ENCODE assay signal across 22 mouse cellular contexts in genomic region chr17:62871928-62872327, GRCm38 (mm10). TPM values are rescaled to one million over a fixed set of nuclear protein-coding genes. Genes with fewer than 3 reads are reported as not detected.
DNase-seq lines count a peak whose midpoint lies in the region; ATAC-seq lines count a peak whose summit lies in the region.
"Had no signal": no experiment of that assay in that cellular context is flagged by ENCODE, and none has a peak within 500 bp of the region (broad histone marks: within the 10 kb centered on the region; RNA-seq: fewer than 3 reads in every experiment).

No protein-coding gene starts in this region.

- no peak overlapping the region for H3K4me2 ChIP-seq in forebrain, embryonic 15.5 days (replicated peaks)
- 0 out of 2 replicates have a peak overlapping the region, but pooled peaks have one; percentile 3 for H3K4me2 ChIP-seq in hindbrain, embryonic 13.5 days
- H3K4me2 ChIP-seq in hindbrain, embryonic 12.5 days (replicated peaks): no peak overlapping the region; the same call in 1 of the 2 replicates
- H3K4me2 ChIP-seq in midbrain, embryonic 14.5 days (ENCODE audit: low read length): peak overlapping the region; percentile 98
- no peak overlapping the region for H3K4me2 ChIP-seq in kidney, embryonic 15.5 days
- H3K4me2 ChIP-seq: liver, embryonic 11.5 days had no signal

- H3K27me3 ChIP-seq in forebrain, embryonic 10.5 days (ENCODE audit: poor library complexity, severe bottlenecking): peaks cover 74% of the 10 kb centered on the region
- H3K27me3 ChIP-seq in forebrain, embryonic 15.5 days: peaks cover 29% of the 10 kb centered on the region
- H3K27me3 ChIP-seq in hindbrain, embryonic 13.5 days: peaks cover 6% of the 10 kb centered on the region; the same call in 1 of the 2 replicates
- no peaks in the 10 kb centered on the region for H3K27me3 ChIP-seq in hindbrain, embryonic 12.5 days
- no peaks in the 10 kb centered on the region for H3K27me3 ChIP-seq in midbrain, embryonic 14.5 days (ENCODE audit: control insufficient read depth, insufficient read depth, low read length)
- no peaks in the 10 kb centered on the region for H3K27me3 ChIP-seq in kidney, embryonic 15.5 days
- H3K27me3 ChIP-seq: Patski had no signal

- WGBS in forebrain, embryonic 10.5 days: 6% methylated on average over 3 of the region's 3 CpGs
- WGBS in forebrain, embryonic 15.5 days: 3% methylated on average over 3 of the region's 3 CpGs
- WGBS in hindbrain, embryonic 13.5 days: 0% methylated on average over 3 of the region's 3 CpGs
- 8% methylated on average over 3 of the region's 3 CpGs for WGBS in hindbrain, embryonic 12.5 days
- 11% methylated on average over 3 of the region's 3 CpGs for WGBS in midbrain, embryonic 14.5 days
- 45% methylated on average over 3 of the region's 3 CpGs for WGBS in kidney, embryonic 15.5 days

- ATAC-seq in forebrain, embryonic 15.5 days (replicated peaks): no peak
- ATAC-seq in hindbrain, embryonic 13.5 days (ENCODE audit: low FRiP score): no peak
- no peak for ATAC-seq in hindbrain, embryonic 12.5 days (ENCODE audit: low FRiP score)
- ATAC-seq in midbrain, embryonic 14.5 days (ENCODE audit: low FRiP score, low TSS enrichment): no peak
- ATAC-seq in kidney, embryonic 15.5 days (replicated peaks; ENCODE audit: low FRiP score): no peak
- ATAC-seq: intestine, embryonic 16.5 days; Patski had no signal

- H3K4me1 ChIP-seq in forebrain, embryonic 10.5 days: peaks cover 67% of the 10 kb centered on the region
- H3K4me1 ChIP-seq in forebrain, embryonic 15.5 days: peaks cover 11% of the 10 kb centered on the region
- peaks cover 25% of the 10 kb centered on the region for H3K4me1 ChIP-seq in hindbrain, embryonic 13.5 days (replicated peaks)
- peaks cover 29% of the 10 kb centered on the region for H3K4me1 ChIP-seq in hindbrain, embryonic 12.5 days
- H3K4me1 ChIP-seq in midbrain, embryonic 14.5 days (ENCODE audit: control insufficient read depth, insufficient read depth, low read length): peaks cover 39% of the 10 kb centered on the region
- peaks cover 5% of the 10 kb centered on the region; the same call in 1 of the 2 replicates for H3K4me1 ChIP-seq in kidney, embryonic 15.5 days

- intact Hi-C loops in heart, postnatal 25 days (cut with DNase I): no loop called here

- H3K27ac ChIP-seq in forebrain, embryonic 10.5 days: no peak overlapping the region
- no peak overlapping the region for H3K27ac ChIP-seq in forebrain, embryonic 15.5 days (replicated peaks)
- no peak overlapping the region for H3K27ac ChIP-seq in hindbrain, embryonic 13.5 days
- no peak overlapping the region for H3K27ac ChIP-seq in hindbrain, embryonic 12.5 days
- H3K27ac ChIP-seq in midbrain, embryonic 14.5 days (replicated peaks; ENCODE audit: low read depth, low read length): no peak overlapping the region; the same call in 1 of the 2 replicates
- no peak overlapping the region for H3K27ac ChIP-seq in kidney, embryonic 15.5 days
- H3K27ac ChIP-seq: gastrocnemius, adult 2 months; stomach, postnatal 0 days had no signal

- H3K36me3 ChIP-seq in forebrain, embryonic 10.5 days (replicated peaks): 0 out of 2 replicates have a peak, but pooled peaks cover 6% of the 10 kb centered on the region
- no peaks in the 10 kb centered on the region for H3K36me3 ChIP-seq in forebrain, embryonic 15.5 days
- no peaks in the 10 kb centered on the region for H3K36me3 ChIP-seq in hindbrain, embryonic 13.5 days
- H3K36me3 ChIP-seq in hindbrain, embryonic 12.5 days: no peaks in the 10 kb centered on the region
- H3K36me3 ChIP-seq in midbrain, embryonic 14.5 days (ENCODE audit: control insufficient read depth, insufficient read depth, low read length): no peaks in the 10 kb centered on the region
- H3K36me3 ChIP-seq in kidney, embryonic 15.5 days: no peaks in the 10 kb centered on the region

- no peak overlapping the region for H3K9ac ChIP-seq in forebrain, embryonic 15.5 days (replicated peaks)
- no peak overlapping the region for H3K9ac ChIP-seq in hindbrain, embryonic 13.5 days
- H3K9ac ChIP-seq in hindbrain, embryonic 12.5 days: no peak overlapping the region
- peak overlapping the region; percentile 29 for H3K9ac ChIP-seq in midbrain, embryonic 14.5 days (replicated peaks; ENCODE audit: low read length)
- no peak overlapping the region for H3K9ac ChIP-seq in kidney, embryonic 15.5 days

- peak overlapping the region; percentile 1; the same call in 1 of the 2 replicates for H3K4me3 ChIP-seq in forebrain, embryonic 10.5 days
- no peak overlapping the region for H3K4me3 ChIP-seq in forebrain, embryonic 15.5 days
- H3K4me3 ChIP-seq in hindbrain, embryonic 13.5 days: no peak overlapping the region
- no peak overlapping the region for H3K4me3 ChIP-seq in hindbrain, embryonic 12.5 days
- H3K4me3 ChIP-seq in midbrain, embryonic 14.5 days (replicated peaks; ENCODE audit: low read depth, low read length): peak overlapping the region; percentile 17
- H3K4me3 ChIP-seq in kidney, embryonic 15.5 days (replicated peaks): no peak overlapping the region
- H3K4me3 ChIP-seq: gastrocnemius, adult 2 months had no signal

- no peak for DNase-seq in forebrain, embryonic 10.5 days (ENCODE audit: extremely low spot score, low spot score)
- DNase-seq in midbrain, embryonic 14.5 days: no peak
- DNase-seq in layer of hippocampus, adult 8-10 months (ENCODE audit: low spot score in 2 of 2): no peak
- DNase-seq in heart, postnatal 25 days (ENCODE audit: low spot score): no peak
- DNase-seq: adrenal gland, postnatal 10 days; cerebellum, adult 9-10 months; gastrocnemius, adult 2 months; heart, adult 18-20 months; kidney, postnatal 4 days; lung, adult 18-20 months; lung, postnatal 14 days; right cerebral cortex, postnatal 25 days had no signal

- H3K9me3 ChIP-seq in forebrain, embryonic 10.5 days: no peaks in the 10 kb centered on the region
- H3K9me3 ChIP-seq in forebrain, embryonic 15.5 days: no peaks in the 10 kb centered on the region
- no peaks in the 10 kb centered on the region for H3K9me3 ChIP-seq in hindbrain, embryonic 13.5 days
- no peaks in the 10 kb centered on the region for H3K9me3 ChIP-seq in hindbrain, embryonic 12.5 days (replicated peaks)
- no peaks in the 10 kb centered on the region for H3K9me3 ChIP-seq in midbrain, embryonic 14.5 days (ENCODE audit: control insufficient read depth, low read length)
- H3K9me3 ChIP-seq in kidney, embryonic 15.5 days (replicated peaks): no peaks in the 10 kb centered on the region

RNA-seq across cellular contexts. Expression of gene Efna5, which starts 9.2 kb away (rescaled TPM):
- polyA plus RNA-seq in forebrain, embryonic 10.5 days (2016; fragmentation: Nextera tagmentation; extraction: Ambion mirVana): 44.9 and 52.8 TPM in 2 replicates
- polyA plus RNA-seq in forebrain, embryonic 15.5 days (2015; fragmentation: Nextera tagmentation; extraction: Ambion mirVana): 19.7 and 24.6 TPM in 2 replicates
- polyA plus RNA-seq in hindbrain, embryonic 13.5 days (2015; fragmentation: Nextera tagmentation; extraction: Ambion mirVana): 47.7 and 55.9 TPM in 2 replicates
- polyA plus RNA-seq in hindbrain, embryonic 12.5 days (2016; fragmentation: Nextera tagmentation; extraction: Ambion mirVana): 61.3 and 63.3 TPM in 2 replicates
- polyA plus RNA-seq in midbrain, embryonic 14.5 days (2014; fragmentation: Nextera tagmentation; extraction: Ambion mirVana): 53.0 and 90.8 TPM in 2 replicates
- 10 to 100 TPM in 3 of 4 experiments, 1 to 10 TPM in 1; 6.6 to 13.5 (median 11.4) TPM for total RNA-seq in layer of hippocampus, adult 8-10 months (2022)
- polyA plus RNA-seq in kidney, embryonic 15.5 days (2015; fragmentation: Nextera tagmentation; extraction: Ambion mirVana): 29.9 and 33.7 TPM in 2 replicates
- total RNA-seq in heart, postnatal 25 days (2021): 10 to 100 TPM; 21.0 to 23.0 TPM
- total RNA-seq: common myeloid progenitor, adult 5-6 weeks; hematopoietic stem cell, adult 5-6 weeks had no signal

Comparison
In these comparisons a context has a peak if more than half of its experiments do, and no peak if none do; other contexts are left out.
1. H3K4me3 ChIP-seq: peak in forebrain, embryonic 10.5 days (single experiment) and midbrain, embryonic 14.5 days (single experiment); none in forebrain, embryonic 15.5 days (single experiment), hindbrain, embryonic 13.5 days (single experiment), hindbrain, embryonic 12.5 days (single experiment) and kidney, embryonic 15.5 days (single experiment).
2. H3K4me2 ChIP-seq: peak in hindbrain, embryonic 13.5 days (single experiment) and midbrain, embryonic 14.5 days (single experiment); none in forebrain, embryonic 15.5 days (single experiment), hindbrain, embryonic 12.5 days (single experiment) and kidney, embryonic 15.5 days (single experiment).